Mouse (Mus musculus) kidney, postnatal 0 days (tissue): ENCODE data around the gene Obscn. TPM values are rescaled to one million over a fixed set of nuclear protein-coding genes. Genes with fewer than 3 reads are reported as not detected.

Experiments
- ATAC-seq: fragments of 200-750 bp; cut with Nextera tagmentation; replicated peaks from 2 replicates; pipeline ENCODE4 v1.8.0; 2017; ENCODE audit warnings: low read depth, moderate number of reproducible peaks, moderate TSS enrichment, moderate library complexity; ENCODE audit not compliant: low FRiP score
- DNase-seq: peaks from one replicate; pipeline ENCODE4 v3.0.0-alpha.2; 2016; ENCODE audit warnings: low spot score
- H3K27ac ChIP-seq: fragments of 300-500 bp; sonication (generic); 2 replicates; pipeline ENCODE4 v1.5.1; 2014; ENCODE audit warnings: mild to moderate bottlenecking
- H3K27me3 ChIP-seq: fragments of 300-500 bp; sonication (generic); 2 replicates; pipeline ENCODE4 v1.6.1; 2014; ENCODE audit warnings: low read length, mixed read lengths; ENCODE audit not compliant: insufficient read depth
- H3K36me3 ChIP-seq: fragments of 300-500 bp; sonication (generic); 2 replicates; pipeline ENCODE4 v1.6.1; 2014; ENCODE audit warnings: low read length, mixed read lengths; ENCODE audit not compliant: insufficient read depth
- H3K4me1 ChIP-seq: fragments of 300-500 bp; sonication (generic); replicated peaks from 2 replicates; pipeline ENCODE4 v1.6.1; 2014; ENCODE audit warnings: antibody characterized with exemption, low read length, mixed read lengths; ENCODE audit not compliant: insufficient read depth
- H3K4me2 ChIP-seq: fragments of 300-500 bp; sonication (generic); 2 replicates; pipeline ENCODE4 v1.6.1; 2014; ENCODE audit warnings: mild to moderate bottlenecking, low read length, moderate library complexity, mixed read lengths
- H3K4me3 ChIP-seq: fragments of 300-500 bp; sonication (generic); replicated peaks from 2 replicates; pipeline ENCODE4 v1.5.1; 2014; ENCODE audit warnings: low read depth, low read length
- H3K9ac ChIP-seq: fragments of 300-500 bp; sonication (generic); 2 replicates; pipeline ENCODE4 v1.6.1; 2014; ENCODE audit warnings: low read depth, low read length
- H3K9me3 ChIP-seq: fragments of 300-500 bp; sonication (generic); replicated peaks from 2 replicates; pipeline ENCODE4 v1.6.1; 2016; ENCODE audit warnings: low read length, inconsistent platforms, mixed read lengths
- CTCF ChIP-seq: IDR thresholded peaks from 2 replicates; pipeline ENCODE4 v1.5.1; 2016; ENCODE audit warnings: antibody characterized with exemption, low read depth, mild to moderate bottlenecking, moderate library complexity
- WGBS: fragments of 180-500 bp; shearing (Covaris S2); extraction: QIAGEN DNeasy Blood & Tissue Kit; methylation state at CpG from one replicate; pipeline ENCODE4 v1.1.7; 2014; 5-methylcytosine and 5-hydroxymethylcytosine counted together
- polyA plus RNA-seq: library from polyadenylated mRNA; unstranded; fragments of >200 nt; fragmentation: Nextera tagmentation; extraction: Ambion mirVana; gene quantifications from 2 replicates; pipeline ENCODE4 v1.2.1, GENCODE M21; 2015

The Obscn gene
- polyA plus RNA-seq, 1 experiment from 2014 or later, result 0.20 TPM

- no peak for DNase-seq
- no peaks in the 10 kb centered on the region for H3K36me3 ChIP-seq
- no peak for ATAC-seq
- H3K4me2 ChIP-seq, result no peak overlapping the region
- H3K9ac ChIP-seq, result no peak overlapping the region
- 92% methylated on average over 3 of the region's 3 CpGs for WGBS
- peaks cover 17% of the 10 kb centered on the region for H3K4me1 ChIP-seq
- H3K27ac ChIP-seq, result no peak overlapping the region
- no peak for TF ChIP-seq CTCF
- H3K4me3 ChIP-seq, result no peak overlapping the region
- no peaks in the 10 kb centered on the region for H3K9me3 ChIP-seq
- H3K27me3 ChIP-seq, result no peaks in the 10 kb centered on the region
Measured at GRCm38 (mm10) chr11:58971796-58972195, 164.4 kb downstream of the Obscn start.

- H3K36me3 ChIP-seq, result no peaks in the 10 kb centered on the region
- no peaks in the 10 kb centered on the region for H3K9me3 ChIP-seq
- ATAC-seq, result no peak; the same call in 1 of the 2 replicates
- peaks cover 17% of the 10 kb centered on the region for H3K4me1 ChIP-seq
- H3K4me2 ChIP-seq, result no peak overlapping the region
- H3K27ac ChIP-seq, result peak overlapping the region; percentile 88; the same call in 1 of the 2 replicates
- no peak for DNase-seq
- peak; percentile 24; the same call in 1 of the 2 replicates for TF ChIP-seq CTCF
- H3K9ac ChIP-seq, result no peak overlapping the region
- no peak overlapping the region for H3K4me3 ChIP-seq
- H3K27me3 ChIP-seq, result no peaks in the 10 kb centered on the region
- WGBS, result 90% methylated on average over 21 of the region's 21 CpGs
Measured at GRCm38 (mm10) chr11:58970831-58971530, 165.2 kb downstream of the Obscn start.

DNA sequence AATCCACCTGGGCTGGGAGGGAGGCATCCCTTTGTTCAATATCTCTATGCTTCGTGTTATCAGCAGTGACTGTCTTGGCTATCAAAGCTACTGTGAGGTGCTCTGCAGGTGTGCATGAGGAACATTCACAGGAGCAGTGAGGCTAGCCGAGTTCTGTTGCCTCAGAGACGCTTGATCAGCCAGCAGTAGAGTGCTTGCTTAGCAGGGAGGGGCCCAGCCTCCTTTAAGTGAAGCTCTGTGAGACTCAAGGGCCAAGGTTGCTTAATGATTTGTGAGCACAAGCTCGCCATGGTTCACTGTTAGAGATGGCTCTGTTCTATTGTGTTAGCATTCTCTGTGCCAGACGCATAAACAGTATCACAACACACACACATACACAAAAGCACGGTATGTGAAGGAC, 166.5 kb downstream of the Obscn start:
- Histone ChIP-seq H3K27ac (peak overlapping the region; percentile 88), H3K4me1 (peaks cover 20% of the 10 kb centered on the region), H3K4me2 (no peak overlapping the region), H3K4me3 (no peak overlapping the region), H3K9me3 (no peaks in the 10 kb centered on the region), H3K36me3 (no peaks in the 10 kb centered on the region), H3K27me3 (no peaks in the 10 kb centered on the region), H3K9ac (no peak overlapping the region)
- ATAC-seq (peak; percentile 52), DNase-seq (peak; percentile 72)
- TF ChIP-seq CTCF, result no peak
- 41% methylated on average over 6 of the region's 6 CpGs for WGBS

DNA sequence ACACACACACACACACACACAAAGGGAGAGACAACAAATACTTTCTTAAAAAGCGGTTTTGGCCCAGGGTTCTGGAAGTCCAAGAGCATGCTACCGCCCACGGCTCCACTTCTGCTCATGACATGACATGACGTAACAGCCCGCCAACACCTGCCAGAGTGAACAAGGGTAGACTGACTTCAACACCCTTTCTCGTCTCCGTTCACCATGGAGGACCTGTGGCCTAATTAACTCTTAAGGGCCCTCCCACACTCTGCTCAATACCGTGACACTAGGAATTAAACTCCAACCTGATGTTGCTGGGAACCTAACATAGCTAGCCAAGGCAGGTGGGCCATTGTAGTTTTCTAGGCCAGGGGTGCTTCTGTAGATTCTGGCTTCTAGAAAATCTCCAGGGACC, 167.2 kb downstream of the Obscn start:
- H3K4me1 ChIP-seq, result peaks cover 22% of the 10 kb centered on the region
- H3K9ac ChIP-seq, result no peak overlapping the region
- WGBS, result 46% methylated on average over 8 of the region's 8 CpGs
- peak overlapping the region; percentile 88 for H3K27ac ChIP-seq
- DNase-seq (no peak), ATAC-seq (peak; percentile 54)
- H3K27me3 ChIP-seq, result no peaks in the 10 kb centered on the region
- TF ChIP-seq CTCF, result no peak
- H3K9me3 ChIP-seq, result no peaks in the 10 kb centered on the region
- no peaks in the 10 kb centered on the region for H3K36me3 ChIP-seq
- no peak overlapping the region for H3K4me3 ChIP-seq
- H3K4me2 ChIP-seq, result no peak overlapping the region

DNA sequence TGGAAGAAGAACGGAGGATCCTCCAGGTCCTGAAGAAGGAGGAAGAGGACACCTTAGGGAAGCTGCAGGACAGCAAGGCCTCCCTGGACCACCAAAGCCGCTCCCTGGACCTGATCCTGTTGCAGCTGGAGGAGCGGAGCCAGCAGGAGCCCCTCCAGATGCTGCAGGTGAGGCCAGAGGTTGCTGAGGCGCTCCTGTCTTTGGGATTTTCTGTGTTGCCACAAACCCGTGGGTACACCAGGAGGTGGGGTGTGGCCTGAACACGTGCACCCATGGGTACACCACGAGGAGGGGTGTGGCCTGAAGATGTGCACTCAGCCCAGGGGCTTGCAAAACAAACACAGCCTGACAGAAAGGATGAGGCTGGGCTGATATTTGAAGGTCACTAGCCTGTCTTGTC, 167.7 kb downstream of the Obscn start:
- no peak; the same call in 1 of the 2 replicates for ATAC-seq
- Histone ChIP-seq H3K9ac (no peak overlapping the region), H3K36me3 (no peaks in the 10 kb centered on the region), H3K9me3 (no peaks in the 10 kb centered on the region), H3K4me2 (no peak overlapping the region), H3K27ac (peak overlapping the region; percentile 88), H3K4me1 (peaks cover 22% of the 10 kb centered on the region), H3K4me3 (no peak overlapping the region), H3K27me3 (no peaks in the 10 kb centered on the region)
- no peak for DNase-seq
- TF ChIP-seq CTCF, result no peak
- 70% methylated on average over 7 of the region's 7 CpGs for WGBS

GRCm38 (mm10) chr11:58967346-58967745, 168.9 kb downstream of the Obscn start:
- no peak for ATAC-seq
- peak; percentile 60 for DNase-seq
- no peak overlapping the region for H3K4me2 ChIP-seq
- H3K9ac ChIP-seq, result no peak overlapping the region
- H3K4me3 ChIP-seq, result no peak overlapping the region
- H3K27me3 ChIP-seq, result no peaks in the 10 kb centered on the region
- WGBS, result 97% methylated on average over 1 of the region's 1 CpGs
- H3K36me3 ChIP-seq, result no peaks in the 10 kb centered on the region
- TF ChIP-seq CTCF, result peak; percentile 74
- peaks cover 22% of the 10 kb centered on the region for H3K4me1 ChIP-seq
- H3K9me3 ChIP-seq, result no peaks in the 10 kb centered on the region
- no peak overlapping the region for H3K27ac ChIP-seq
